Mouse (Mus musculus): Measurements from ENCODE around the gene Mylk2. TPM values are rescaled to one million over a fixed set of nuclear protein-coding genes. Genes with fewer than 3 reads are reported as not detected.
A peak's percentile ranks its signal among the peaks of the same experiment; 100 is the strongest.

Mylk2 gene
- total and polyA plus RNA-seq, 3 experiments = 0.47 to 2.4 (median 1.3) TPM

GRCm38 (mm10) chr2:152906274-152907037 lies 4.7 kb upstream of the Mylk2 start:
- H3K27ac ChIP-seq (ENCODE audit: insufficient read depth, low read depth) = no peak overlapping the region
- no peak overlapping the region for H3K4me2 ChIP-seq (ENCODE audit: insufficient read depth, low read depth, poor library complexity, severe bottlenecking)
- H3K4me3 ChIP-seq (replicated peaks in 1 of 3; ENCODE audit: low read depth in 2 of 3, low read length in 2 of 3, poor library complexity in 1 of 3) = no peak overlapping the region
- dilution Hi-C loops (cut with MboI; ENCODE audit: extremely low pct_ligation_motif_present, extremely low pct_unique_long_range_greater_than_20kb, low sequenced_read_pairs) (no loop called here), in situ Hi-C loops (cut with MboI; ENCODE audit: low pct_ligation_motif_present, low pct_unique_long_range_greater_than_20kb, low sequenced_read_pairs) (loop anchor here (25.0 kb wide), 1 partner anchor 681 kb away; no protein-coding TSS in a partner anchor)
- no peak overlapping the region for H3K9ac ChIP-seq (ENCODE audit: insufficient read depth, low read depth)
- peaks cover 7% of the 10 kb centered on the region for H3K9me3 ChIP-seq (replicated peaks; ENCODE audit: low read length)
- peaks cover 17 to 49% of the 10 kb centered on the region in 2 experiments for H3K4me1 ChIP-seq (ENCODE audit: control insufficient read depth in 1 of 2, insufficient read depth in 2 of 2)
- no peak for DNase-seq (ENCODE audit: extremely low read depth)
- H3K27me3 ChIP-seq (replicated peaks) = peaks cover 18% of the 10 kb centered on the region
- H3K36me3 ChIP-seq (replicated peaks in 1 of 2; ENCODE audit: control insufficient read depth in 1 of 2, insufficient read depth in 1 of 2, low read length in 1 of 2) = peaks cover 0 to 3% of the 10 kb centered on the region in 2 experiments
- no peaks in the 10 kb centered on the region for H3K79me2 ChIP-seq (replicated peaks; ENCODE audit: control insufficient read depth, extremely low read depth, insufficient read depth, poor library complexity, severe bottlenecking)
- peak; percentile 24; the same call in 1 of the 2 replicates for TF ChIP-seq ETS1 (conservative IDR thresholded peaks at IDR 0.05; ENCODE audit: low read depth, low read length)
- TF ChIP-seq TBP (conservative IDR thresholded peaks at IDR 0.05; ENCODE audit: low read depth, low read length) = 0 out of 2 replicates have a peak, but pooled peaks have one; percentile 43
- TF ChIP-seq MAZ (IDR thresholded peaks at IDR 0.05; ENCODE audit: low read depth, low read length) = no peak
- no peak for TF ChIP-seq CHD1 (IDR thresholded peaks at IDR 0.05; ENCODE audit: low read depth, low read length)
- 0 out of 2 replicates have a peak, but pooled peaks have one; percentile 12 for TF ChIP-seq EP300 (IDR thresholded peaks at IDR 0.05; ENCODE audit: low read length)

- Histone ChIP-seq H3K9me3 (replicated peaks; ENCODE audit: low read length) (peaks cover 7% of the 10 kb centered on the region), H3K36me3 (replicated peaks in 1 of 2; ENCODE audit: control insufficient read depth in 1 of 2, insufficient read depth in 1 of 2, low read length in 1 of 2) (no peaks in the 10 kb centered on the region), H3K4me1 (ENCODE audit: control insufficient read depth in 1 of 2, insufficient read depth in 2 of 2) (peaks cover 14 to 49% of the 10 kb centered on the region in 2 experiments), H3K4me3 (replicated peaks in 1 of 3; ENCODE audit: low read depth in 2 of 3, low read length in 2 of 3, poor library complexity in 1 of 3) (no peak overlapping the region), H3K27me3 (replicated peaks) (peaks cover 26% of the 10 kb centered on the region), H3K27ac (ENCODE audit: insufficient read depth, low read depth) (no peak overlapping the region), H3K79me2 (replicated peaks; ENCODE audit: control insufficient read depth, extremely low read depth, insufficient read depth, poor library complexity, severe bottlenecking) (no peaks in the 10 kb centered on the region), H3K9ac (ENCODE audit: insufficient read depth, low read depth) (no peak overlapping the region), H3K4me2 (ENCODE audit: insufficient read depth, low read depth, poor library complexity, severe bottlenecking) (no peak overlapping the region)
- DNase-seq (ENCODE audit: extremely low read depth) = no peak
- TF ChIP-seq ETS1 (conservative IDR thresholded peaks at IDR 0.05; ENCODE audit: low read depth, low read length) (0 out of 2 replicates have a peak, but pooled peaks have one; percentile 13), CHD2 (IDR thresholded peaks at IDR 0.05; ENCODE audit: low read length) (no peak), E2F4 (IDR thresholded peaks at IDR 0.05; ENCODE audit: insufficient replicate concordance, low read depth, low read length) (no peak), MEF2A (IDR thresholded peaks at IDR 0.05; ENCODE audit: borderline replicate concordance, low read depth, low read length) (no peak), ZC3H11A (IDR thresholded peaks at IDR 0.05; ENCODE audit: low read depth, low read length) (no peak), BHLHE40 (IDR thresholded peaks at IDR 0.05; ENCODE audit: low read depth, low read length) (peak; percentile 32; the same call in 1 of the 2 replicates), HCFC1 (IDR thresholded peaks at IDR 0.05; ENCODE audit: low read depth, low read length) (no peak), GABPA (IDR thresholded peaks at IDR 0.05; ENCODE audit: insufficient replicate concordance, low read depth, low read length) (no peak), RCOR1 (conservative IDR thresholded peaks at IDR 0.05; ENCODE audit: low read depth, low read length) (no peak)
- in situ Hi-C loops (cut with MboI; ENCODE audit: low pct_ligation_motif_present, low pct_unique_long_range_greater_than_20kb, low sequenced_read_pairs) (loop anchor here (25.0 kb wide), 1 partner anchor 680 kb away; no protein-coding TSS in a partner anchor), dilution Hi-C loops (cut with MboI; ENCODE audit: extremely low pct_ligation_motif_present, extremely low pct_unique_long_range_greater_than_20kb, low sequenced_read_pairs) (no loop called here)
Measured at GRCm38 (mm10) chr2:152907114-152907943, 3.8 kb upstream of the Mylk2 start.
